Mouse (Mus musculus): ENCODE results near the gene Tmem229b. TPM values are rescaled to one million over a fixed set of nuclear protein-coding genes. Genes with fewer than 3 reads are reported as not detected.
"Not testable (repeated sequence)": the region's sequence is repeated elsewhere in the genome, so short reads cannot be mapped to it uniquely, and the experiment has no call there.

The Tmem229b gene
- polyA plus RNA-seq, 1 experiment from 2014 or later = 1.9 TPM

DNA sequence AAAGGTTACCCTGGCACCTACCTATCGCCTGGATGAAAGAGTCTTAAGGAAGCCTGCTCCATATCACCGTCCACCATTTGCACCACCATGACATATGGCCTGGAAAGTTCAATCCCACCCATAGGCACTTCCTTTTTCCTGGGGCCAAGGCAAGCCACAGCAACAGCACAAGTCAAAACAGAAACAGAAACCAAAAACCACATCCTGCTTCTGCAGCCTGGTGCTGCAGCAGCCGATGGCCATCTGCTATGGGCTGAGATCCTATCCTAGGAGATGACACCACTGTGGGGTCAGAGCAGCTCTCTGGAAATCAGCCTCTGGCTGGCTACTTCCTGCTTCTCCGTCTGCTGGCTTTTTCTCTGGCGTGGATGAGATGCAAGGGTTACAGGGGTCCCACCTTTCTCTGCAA lies 26.7 kb downstream of the Tmem229b start:
- Histone ChIP-seq H3K4me1 (replicated peaks) (peaks cover 17% of the 10 kb centered on the region), H3K4me2 (no peak overlapping the region), H3K27ac (0 out of 2 replicates have a peak overlapping the region, but pooled peaks have one; percentile 8), H3K36me3 (no peaks in the 10 kb centered on the region), H3K9ac (no peak overlapping the region), H3K4me3 (no peak overlapping the region; the same call in 1 of the 2 replicates), H3K27me3 (no peaks in the 10 kb centered on the region), H3K9me3 (replicated peaks) (no peaks in the 10 kb centered on the region)
- 57% methylated on average over 5 of the region's 5 CpGs for whole genome bisulfite sequencing
- ATAC-seq (replicated peaks; ENCODE audit: insufficient number of reproducible peaks, insufficient read depth, low FRiP score, low read depth) = no peak

DNA sequence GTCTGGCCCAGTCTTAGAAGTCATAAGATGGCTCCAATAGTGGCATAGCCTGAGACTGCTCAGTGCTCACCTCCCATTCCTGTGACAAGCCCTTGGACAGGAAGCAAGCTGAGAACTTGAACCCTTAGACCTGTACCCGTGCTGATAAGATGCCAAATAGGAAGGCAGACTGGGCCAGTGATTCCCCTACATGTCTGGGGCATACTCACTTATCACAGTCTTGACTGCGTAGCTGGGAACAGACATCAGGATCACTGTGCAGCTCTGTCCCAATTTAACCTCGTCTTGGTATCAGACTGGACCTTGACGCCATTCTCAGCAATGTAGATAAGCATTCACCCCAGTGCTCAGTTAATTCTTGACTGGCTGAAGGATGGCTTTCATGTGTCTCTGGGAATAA lies 29.9 kb downstream of the Tmem229b start:
- no peak overlapping the region for H3K4me3 ChIP-seq
- H3K4me1 ChIP-seq (replicated peaks) = no peaks in the 10 kb centered on the region
- H3K27ac ChIP-seq = no peak overlapping the region
- H3K36me3 ChIP-seq = no peaks in the 10 kb centered on the region
- no peak for ATAC-seq (replicated peaks; ENCODE audit: insufficient number of reproducible peaks, insufficient read depth, low FRiP score, low read depth)
- H3K27me3 ChIP-seq = no peaks in the 10 kb centered on the region
- 46% methylated on average over 4 of the region's 4 CpGs for WGBS
- no peak overlapping the region for H3K4me2 ChIP-seq
- no peak overlapping the region for H3K9ac ChIP-seq
- H3K9me3 ChIP-seq (replicated peaks) = no peaks in the 10 kb centered on the region

DNA sequence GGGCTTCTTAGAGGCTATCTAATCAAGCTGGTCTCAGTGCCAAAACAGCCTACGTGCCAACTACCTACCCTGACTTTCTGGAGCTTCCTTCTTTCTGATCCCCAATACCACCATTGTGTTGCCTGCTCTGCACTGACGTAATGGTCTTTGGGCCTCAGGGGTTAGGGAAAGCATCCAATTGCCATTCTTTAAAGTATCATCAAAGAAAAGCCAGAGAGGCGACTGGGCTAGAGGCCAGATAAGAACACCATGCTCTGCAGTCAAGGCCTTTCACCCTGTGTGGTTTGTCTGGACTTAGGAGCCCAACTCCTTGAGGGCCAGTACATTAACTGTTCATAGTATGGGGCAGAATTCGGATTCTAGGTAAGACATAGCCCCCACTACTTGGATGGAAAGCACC lies 30.3 kb downstream of the Tmem229b start:
- no peaks in the 10 kb centered on the region for H3K27me3 ChIP-seq
- ATAC-seq (replicated peaks; ENCODE audit: insufficient number of reproducible peaks, insufficient read depth, low FRiP score, low read depth) = no peak
- H3K9ac ChIP-seq = no peak overlapping the region
- no peaks in the 10 kb centered on the region for H3K9me3 ChIP-seq (replicated peaks)
- no peak overlapping the region for H3K4me3 ChIP-seq
- no peaks in the 10 kb centered on the region for H3K36me3 ChIP-seq
- H3K27ac ChIP-seq = no peak overlapping the region
- 60% methylated on average over 4 of the region's 4 CpGs for WGBS
- no peak overlapping the region for H3K4me2 ChIP-seq
- no peaks in the 10 kb centered on the region for H3K4me1 ChIP-seq (replicated peaks)

DNA sequence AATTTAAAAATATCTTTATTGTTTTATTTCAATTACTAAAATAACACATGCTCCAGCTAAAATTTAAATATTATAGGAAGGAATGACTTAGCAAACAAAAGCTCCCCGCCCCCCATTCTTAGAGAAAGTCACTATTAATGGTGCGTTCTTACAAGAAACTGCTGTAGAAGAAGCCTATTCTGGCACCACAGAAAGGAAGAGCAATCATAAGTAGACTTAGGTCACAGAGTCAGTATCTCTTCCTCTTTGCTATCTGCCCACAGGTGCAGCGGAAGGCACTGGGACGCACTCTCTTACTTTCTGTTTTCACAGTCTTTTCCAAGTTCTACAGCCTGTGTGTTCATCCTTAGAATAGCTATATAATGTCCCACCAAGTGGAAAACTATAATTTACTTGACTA lies 31.6 kb downstream of the Tmem229b start:
- Histone ChIP-seq H3K27ac (no peak overlapping the region), H3K9me3 (replicated peaks) (no peaks in the 10 kb centered on the region), H3K4me2 (no peak overlapping the region), H3K4me1 (replicated peaks) (no peaks in the 10 kb centered on the region), H3K27me3 (no peaks in the 10 kb centered on the region), H3K9ac (no peak overlapping the region), H3K4me3 (no peak overlapping the region), H3K36me3 (no peaks in the 10 kb centered on the region)
- no peak for ATAC-seq (replicated peaks; ENCODE audit: insufficient number of reproducible peaks, insufficient read depth, low FRiP score, low read depth)
- 89% methylated on average over 4 of the region's 4 CpGs for WGBS

DNA sequence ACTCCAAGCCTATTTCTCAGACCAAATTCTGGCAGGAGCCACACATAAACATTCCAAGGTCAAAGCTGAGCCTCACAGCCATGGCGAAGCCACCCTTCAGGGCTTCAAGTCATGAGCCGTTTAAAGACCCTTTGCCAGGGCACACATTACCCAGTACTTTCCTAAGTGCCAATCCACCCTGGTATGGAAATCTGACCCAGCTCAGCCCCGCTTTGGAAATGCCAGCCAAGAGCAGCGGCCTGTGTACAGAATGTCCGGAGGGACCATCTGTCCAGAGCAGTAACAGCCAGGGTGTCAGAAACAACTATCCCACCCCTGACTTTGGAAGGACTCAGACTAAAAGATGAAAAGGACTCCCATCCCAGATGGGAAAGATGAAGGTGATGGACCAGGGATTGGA lies 32.7 kb downstream of the Tmem229b start:
- Histone ChIP-seq H3K27me3 (no peaks in the 10 kb centered on the region), H3K4me3 (no peak overlapping the region), H3K27ac (no peak overlapping the region), H3K36me3 (no peaks in the 10 kb centered on the region), H3K4me1 (replicated peaks) (no peaks in the 10 kb centered on the region), H3K4me2 (no peak overlapping the region), H3K9ac (no peak overlapping the region), H3K9me3 (replicated peaks) (no peaks in the 10 kb centered on the region)
- no peak for ATAC-seq (replicated peaks; ENCODE audit: insufficient number of reproducible peaks, insufficient read depth, low FRiP score, low read depth)
- 87% methylated on average over 5 of the region's 5 CpGs for WGBS

DNA sequence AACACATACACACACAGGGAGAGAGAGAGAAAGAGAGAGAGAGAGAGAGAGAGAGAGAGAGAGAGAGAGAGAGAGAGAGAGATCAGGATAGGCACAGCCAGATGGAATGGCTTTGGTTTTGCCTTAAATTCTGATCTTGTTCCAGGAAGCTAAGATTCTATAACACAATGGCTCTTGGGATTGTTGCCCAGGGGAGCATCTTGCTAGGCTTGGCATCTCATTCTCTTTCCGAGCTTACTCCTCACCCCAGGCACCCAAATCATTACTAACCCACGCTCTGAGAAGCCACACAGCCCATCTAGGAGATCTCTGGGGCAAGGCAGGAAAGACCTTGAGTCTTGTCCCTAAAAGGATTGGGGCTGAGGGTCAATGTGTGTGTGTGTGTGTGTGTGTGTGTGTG lies 33.6 kb downstream of the Tmem229b start:
- WGBS = 79% methylated on average over 2 of the region's 2 CpGs
- H3K27me3 ChIP-seq = no peaks in the 10 kb centered on the region
- H3K36me3 ChIP-seq = no peaks in the 10 kb centered on the region
- H3K27ac ChIP-seq = no peak overlapping the region
- no peak for ATAC-seq (replicated peaks; ENCODE audit: insufficient number of reproducible peaks, insufficient read depth, low FRiP score, low read depth)
- H3K4me3 ChIP-seq = no peak overlapping the region
- no peak overlapping the region for H3K4me2 ChIP-seq
- H3K9ac ChIP-seq = no peak overlapping the region
- H3K9me3 ChIP-seq (replicated peaks) = no peaks in the 10 kb centered on the region
- no peaks in the 10 kb centered on the region for H3K4me1 ChIP-seq (replicated peaks)

DNA sequence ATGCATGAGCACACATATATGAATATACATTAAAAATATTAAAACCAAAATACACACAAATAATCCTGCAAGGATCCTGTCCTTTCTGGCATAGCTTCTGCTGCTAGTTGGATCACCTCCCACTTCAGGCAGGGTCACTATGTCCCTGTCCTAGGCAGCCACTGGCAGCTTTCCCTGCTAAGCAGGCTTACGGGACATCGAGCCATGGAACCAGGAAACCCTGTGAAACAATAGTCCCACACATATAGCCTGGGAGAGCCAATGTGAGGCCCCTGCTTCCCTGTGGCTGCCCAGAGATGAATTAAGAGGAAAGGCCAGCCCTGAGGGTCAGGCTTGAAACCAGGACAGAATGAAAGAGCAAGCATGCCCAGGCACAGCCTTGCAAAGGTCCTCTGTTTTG lies 35.8 kb downstream of the Tmem229b start:
- no peak overlapping the region for H3K4me3 ChIP-seq
- H3K9ac ChIP-seq = no peak overlapping the region

DNA sequence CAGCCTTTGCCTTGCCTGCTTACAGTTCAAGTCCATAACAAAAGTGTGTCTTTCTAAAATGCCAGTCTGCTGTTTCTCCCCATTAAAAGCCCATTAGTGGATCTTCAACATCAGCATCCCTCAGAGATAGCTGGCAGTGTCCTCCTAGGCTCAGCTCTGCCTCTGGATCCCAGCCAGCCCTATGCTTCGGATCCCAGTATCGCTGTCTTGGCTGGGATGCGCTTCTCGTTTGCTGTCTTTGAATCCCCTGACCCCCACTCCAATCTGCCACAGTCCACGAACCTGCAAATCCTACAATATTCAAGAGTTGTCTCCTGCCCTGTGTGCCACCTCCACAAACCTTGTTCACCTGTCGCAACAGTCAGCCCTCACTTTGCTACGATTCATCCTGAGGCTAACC lies 36.7 kb downstream of the Tmem229b start:
- no peak for ATAC-seq (replicated peaks; ENCODE audit: insufficient number of reproducible peaks, insufficient read depth, low FRiP score, low read depth)
- H3K27ac ChIP-seq = no peak overlapping the region
- H3K9me3 ChIP-seq (replicated peaks) = no peaks in the 10 kb centered on the region
- no peak overlapping the region for H3K9ac ChIP-seq
- H3K4me2 ChIP-seq = no peak overlapping the region
- no peaks in the 10 kb centered on the region for H3K36me3 ChIP-seq
- H3K4me3 ChIP-seq = no peak overlapping the region
- 75% methylated on average over 7 of the region's 7 CpGs for WGBS
- H3K4me1 ChIP-seq (replicated peaks) = no peaks in the 10 kb centered on the region
- H3K27me3 ChIP-seq = no peaks in the 10 kb centered on the region

More for the DNA sequence above, 35.8 kb downstream of the Tmem229b start:
- WGBS = 59% methylated on average over 2 of the region's 2 CpGs
- Histone ChIP-seq H3K27me3 (no peaks in the 10 kb centered on the region), H3K36me3 (no peaks in the 10 kb centered on the region), H3K27ac (no peak overlapping the region), H3K4me2 (no peak overlapping the region), H3K4me1 (replicated peaks) (no peaks in the 10 kb centered on the region), H3K9me3 (replicated peaks) (no peaks in the 10 kb centered on the region)
- no peak for ATAC-seq (replicated peaks; ENCODE audit: insufficient number of reproducible peaks, insufficient read depth, low FRiP score, low read depth)

DNA sequence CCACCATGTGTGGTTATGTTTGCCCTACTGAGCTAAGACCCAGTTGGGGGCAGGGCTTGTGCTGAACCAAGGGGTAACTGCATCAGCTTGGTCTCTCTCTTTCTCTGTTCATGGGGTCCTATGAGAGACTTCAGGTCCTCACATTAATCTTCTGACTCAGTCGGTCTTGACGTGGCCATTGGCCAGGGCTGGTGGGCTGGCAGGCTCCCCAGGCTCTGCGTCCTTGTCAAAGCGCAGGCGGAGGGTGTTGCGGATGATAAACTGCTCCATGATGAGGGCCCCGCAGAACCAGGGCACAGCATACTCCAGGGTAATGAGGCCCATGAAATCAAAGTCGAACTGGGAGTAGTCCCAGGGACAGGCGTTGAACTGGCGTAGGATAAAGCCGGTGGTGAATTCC lies 42.9 kb downstream of the Tmem229b start:
- H3K27me3 ChIP-seq; ATAC-seq (replicated peaks; ENCODE audit: insufficient number of reproducible peaks, insufficient read depth, low FRiP score, low read depth); H3K4me1 ChIP-seq (replicated peaks); H3K9me3 ChIP-seq (replicated peaks); H3K4me2 ChIP-seq; H3K27ac ChIP-seq; H3K9ac ChIP-seq; H3K4me3 ChIP-seq; H3K36me3 ChIP-seq: not testable (repeated sequence)
- WGBS = 82% methylated on average over 11 of the region's 11 CpGs

DNA sequence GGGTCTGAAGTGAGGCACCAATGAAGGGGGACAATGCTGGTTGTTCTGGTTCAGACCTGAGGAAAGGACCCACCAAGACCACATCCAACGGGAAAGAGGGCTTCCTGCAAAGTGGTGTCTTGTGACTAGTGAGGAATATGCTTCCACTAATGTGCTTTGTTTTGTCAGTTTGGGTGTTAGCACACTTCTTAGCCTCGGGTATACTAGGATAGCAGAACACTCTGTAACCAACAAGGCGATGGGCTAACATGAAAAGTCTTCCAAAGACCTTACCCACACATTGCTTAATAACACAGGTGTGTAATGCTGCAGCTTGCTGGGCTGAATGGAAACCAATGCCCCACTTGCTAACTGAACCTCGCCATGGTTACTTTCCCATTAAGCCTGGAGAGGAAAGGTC lies 51.0 kb downstream of the Tmem229b start:
- H3K9ac ChIP-seq = no peak overlapping the region
- H3K4me1 ChIP-seq (replicated peaks) = peaks cover 8% of the 10 kb centered on the region
- no peaks in the 10 kb centered on the region for H3K9me3 ChIP-seq (replicated peaks)
- WGBS = 79% methylated on average over 4 of the region's 4 CpGs
- H3K4me2 ChIP-seq = no peak overlapping the region
- ATAC-seq (replicated peaks; ENCODE audit: insufficient number of reproducible peaks, insufficient read depth, low FRiP score, low read depth) = no peak
- H3K36me3 ChIP-seq = no peaks in the 10 kb centered on the region
- H3K27ac ChIP-seq = no peak overlapping the region
- no peaks in the 10 kb centered on the region for H3K27me3 ChIP-seq
- no peak overlapping the region for H3K4me3 ChIP-seq

DNA sequence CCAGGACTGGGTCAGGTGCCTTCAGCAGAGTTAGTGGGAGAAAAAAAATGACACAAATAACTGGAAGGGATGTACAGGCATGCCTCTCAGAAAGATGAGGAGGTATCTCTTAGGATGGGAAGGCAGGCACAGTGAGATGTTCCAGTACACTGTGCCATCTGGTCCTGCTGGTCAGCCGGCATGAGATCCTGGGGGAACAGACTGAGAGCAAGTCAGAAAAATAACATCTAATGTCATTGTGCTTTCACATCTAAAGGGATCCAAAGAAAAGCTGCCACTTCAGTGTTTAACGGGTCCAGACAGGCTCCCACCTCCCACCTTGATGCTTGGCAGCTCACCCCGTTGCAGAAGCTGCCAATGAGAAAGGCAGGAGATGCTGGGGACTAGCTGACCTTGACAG lies 54.9 kb downstream of the Tmem229b start:
- 49% methylated on average over 3 of the region's 3 CpGs for WGBS
- Histone ChIP-seq H3K36me3 (no peaks in the 10 kb centered on the region), H3K9ac (no peak overlapping the region), H3K27ac (no peak overlapping the region), H3K27me3 (no peaks in the 10 kb centered on the region), H3K4me1 (replicated peaks) (peaks cover 8% of the 10 kb centered on the region), H3K4me3 (no peak overlapping the region), H3K9me3 (replicated peaks) (no peaks in the 10 kb centered on the region), H3K4me2 (0 out of 2 replicates have a peak overlapping the region, but pooled peaks have one; percentile 30)
- no peak for ATAC-seq (replicated peaks; ENCODE audit: insufficient number of reproducible peaks, insufficient read depth, low FRiP score, low read depth)

DNA sequence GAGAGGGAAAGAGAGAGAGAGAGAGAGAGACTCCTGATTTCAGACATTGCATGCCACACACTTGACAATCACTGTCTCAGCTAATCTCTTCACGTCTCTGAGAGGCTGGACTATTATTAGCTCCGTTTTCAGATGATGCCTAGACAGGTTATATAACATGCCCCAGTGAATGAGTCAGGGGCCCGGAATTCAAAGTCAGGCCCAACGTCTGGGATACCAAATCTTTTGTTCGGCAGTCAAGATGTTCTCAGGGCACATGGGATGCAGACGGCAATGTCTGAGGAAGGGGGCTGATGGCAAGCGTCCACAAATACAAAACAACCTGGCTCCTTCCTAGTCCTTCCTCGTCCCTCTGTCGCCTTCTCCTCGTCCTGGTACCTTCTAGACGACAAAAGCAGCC lies 55.4 kb downstream of the Tmem229b start:
- Histone ChIP-seq H3K9ac (no peak overlapping the region), H3K9me3 (replicated peaks) (no peaks in the 10 kb centered on the region), H3K27ac (no peak overlapping the region), H3K4me2 (peak overlapping the region; percentile 30; the same call in 1 of the 2 replicates), H3K4me3 (no peak overlapping the region), H3K4me1 (replicated peaks) (peaks cover 8% of the 10 kb centered on the region), H3K27me3 (no peaks in the 10 kb centered on the region), H3K36me3 (no peaks in the 10 kb centered on the region)
- no peak; the same call in 1 of the 2 replicates for ATAC-seq (replicated peaks; ENCODE audit: insufficient number of reproducible peaks, insufficient read depth, low FRiP score, low read depth)
- WGBS = 40% methylated on average over 11 of the region's 11 CpGs

All from heart, embryonic 15.5 days (tissue).